Mouse (Mus musculus) stomach, embryonic 16.5 days (tissue): ENCODE results near the gene Gm20521. TPM values are rescaled to one million over a fixed set of nuclear protein-coding genes. Genes with fewer than 3 reads are reported as not detected.
"Not testable (repeated sequence)": the region's sequence is repeated elsewhere in the genome, so short reads cannot be mapped to it uniquely, and the experiment has no call there.

Experiments
- ATAC-seq: fragments of 200-750 bp; cut with Nextera tagmentation; 2 replicates; pipeline ENCODE4 v1.8.0; 2017; ENCODE audit warnings: moderate number of reproducible peaks, moderate TSS enrichment; ENCODE audit not compliant: insufficient read depth, low FRiP score
- H3K27ac ChIP-seq: fragments of 300-500 bp; sonication (generic); 2 replicates; pipeline ENCODE4 v1.5.1; 2014; ENCODE audit warnings: low read length
- H3K27me3 ChIP-seq: fragments of 300-500 bp; sonication (generic); 2 replicates; pipeline ENCODE4 v1.6.1; 2014; ENCODE audit warnings: low read length, control low read depth, mixed read lengths; ENCODE audit not compliant: control insufficient read depth, insufficient read depth
- H3K36me3 ChIP-seq: fragments of 300-500 bp; sonication (generic); 2 replicates; pipeline ENCODE4 v1.6.1; 2014; ENCODE audit warnings: low read length; ENCODE audit not compliant: control insufficient read depth, insufficient read depth
- H3K4me1 ChIP-seq: fragments of 300-500 bp; sonication (generic); 2 replicates; pipeline ENCODE4 v1.6.1; 2014; ENCODE audit warnings: low read length, control low read depth, mixed read lengths; ENCODE audit not compliant: control insufficient read depth, insufficient read depth
- H3K4me2 ChIP-seq: fragments of 300-500 bp; sonication (generic); 2 replicates; pipeline ENCODE4 v1.6.1; 2014; ENCODE audit warnings: low read depth, low read length, mixed read lengths
- H3K4me3 ChIP-seq: fragments of 300-500 bp; sonication (generic); replicated peaks from 2 replicates; pipeline ENCODE4 v1.5.1; 2014; ENCODE audit warnings: mild to moderate bottlenecking, low read length
- H3K9ac ChIP-seq: fragments of 300-500 bp; sonication (generic); 2 replicates; pipeline ENCODE4 v1.6.1; 2014; ENCODE audit warnings: low read length
- H3K9me3 ChIP-seq: fragments of 300-500 bp; sonication (generic); replicated peaks from 2 replicates; pipeline ENCODE4 v1.6.1; 2016; ENCODE audit warnings: low read length, control low read depth; ENCODE audit not compliant: control insufficient read depth
- WGBS: fragments of 180-500 bp; shearing (Covaris S2); extraction: QIAGEN DNeasy Blood & Tissue Kit; methylation state at CpG from one replicate; pipeline ENCODE4 v1.1.7; 2014; 5-methylcytosine and 5-hydroxymethylcytosine counted together
- polyA plus RNA-seq: library from polyadenylated mRNA; unstranded; fragments of >200 nt; fragmentation: Nextera tagmentation; extraction: Ambion mirVana; gene quantifications from 2 replicates; pipeline ENCODE4 v1.2.1, GENCODE M21; 2015

Gene Gm20521
- polyA plus RNA-seq, 1 experiment from 2014 or later = 0.12 TPM

DNA sequence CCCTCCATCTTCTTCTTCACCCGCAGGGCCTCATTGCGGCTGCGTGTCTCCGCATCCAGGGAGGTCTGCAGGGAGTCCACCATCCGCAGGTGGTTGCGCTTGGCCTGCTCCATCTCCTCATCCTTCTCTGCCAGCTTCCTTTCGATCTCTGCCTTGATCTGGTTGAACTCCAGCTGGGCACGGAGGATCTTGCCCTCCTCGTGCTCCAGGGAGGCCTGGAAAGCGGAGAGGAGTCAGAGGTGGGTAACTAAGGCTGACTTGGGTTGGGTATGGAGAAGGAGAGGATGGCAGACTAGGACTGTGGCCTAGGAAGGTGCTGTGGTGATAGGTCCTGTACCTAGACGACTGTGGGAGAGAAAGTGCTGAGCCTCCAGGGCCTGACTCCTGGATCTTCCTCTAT is 63.8 kb downstream of the Gm20521 start:
- H3K9ac ChIP-seq, H3K4me2 ChIP-seq, H3K27ac ChIP-seq, H3K4me1 ChIP-seq, ATAC-seq, H3K4me3 ChIP-seq, H3K9me3 ChIP-seq, H3K27me3 ChIP-seq, H3K36me3 ChIP-seq: not testable (repeated sequence)
- 86% methylated on average over 10 of the region's 11 CpGs for WGBS

Other genes with a start within 250 kb of the Gm20521 start
- gene Gm17606, start 242.5 kb upstream of the Gm20521 start, polyA plus RNA-seq = not detected in 2 replicates
- gene Cdh24, start 242.1 kb upstream of the Gm20521 start, polyA plus RNA-seq = 1.6 and 2.2 TPM in 2 replicates
- 68.3 and 76.6 TPM in 2 replicates for gene 1700123O20Rik, start 197.2 kb upstream of the Gm20521 start, polyA plus RNA-seq
- 89.1 and 101 TPM in 2 replicates for gene Acin1, start 196.5 kb upstream of the Gm20521 start, polyA plus RNA-seq
- 0.15 and 0.19 TPM in 2 replicates for gene Gm29776, start 184.6 kb upstream of the Gm20521 start, polyA plus RNA-seq
- gene Cebpe, start 171.3 kb upstream of the Gm20521 start, polyA plus RNA-seq = 0.88 and 1.2 TPM in 2 replicates
- gene Slc7a8, start 101.5 kb upstream of the Gm20521 start, polyA plus RNA-seq = 9.9 and 10.2 TPM in 2 replicates
- gene Rnf212b, start 69.3 kb upstream of the Gm20521 start, polyA plus RNA-seq = not detected in 2 replicates
- gene Homez, start 12.5 kb upstream of the Gm20521 start, polyA plus RNA-seq = 7.7 and 8.6 TPM in 2 replicates
- gene Ppp1r3e, start 5.9 kb upstream of the Gm20521 start, polyA plus RNA-seq = 1.2 TPM in 2 replicates
- gene Bcl2l2, start 64 bp upstream of the Gm20521 start, polyA plus RNA-seq = 4.0 and 4.2 TPM in 2 replicates
- gene Pabpn1, start 9.1 kb downstream of the Gm20521 start, polyA plus RNA-seq = 67.8 and 78.6 TPM in 2 replicates
- gene Slc22a17, start 29.7 kb downstream of the Gm20521 start, polyA plus RNA-seq = 29.2 and 32.2 TPM in 2 replicates
- 26.8 and 30.3 TPM in 2 replicates for gene Efs, start 42.7 kb downstream of the Gm20521 start, polyA plus RNA-seq
- gene Il25, start 49.3 kb downstream of the Gm20521 start, polyA plus RNA-seq = not detected in 2 replicates
- 3.4 and 4.9 TPM in 2 replicates for gene Cmtm5, start 52.8 kb downstream of the Gm20521 start, polyA plus RNA-seq
- 0.56 and 2.1 TPM in 2 replicates for gene Myh6, start 83.5 kb downstream of the Gm20521 start, polyA plus RNA-seq
- not detected in 2 replicates for gene Gm17428, start 93.5 kb downstream of the Gm20521 start, polyA plus RNA-seq
- gene Myh7, start 111.2 kb downstream of the Gm20521 start, polyA plus RNA-seq = 7.6 and 25.7 TPM in 2 replicates
- gene Ngdn, start 132.0 kb downstream of the Gm20521 start, polyA plus RNA-seq = 74.7 and 74.9 TPM in 2 replicates
- gene Zfhx2, start 208.9 kb downstream of the Gm20521 start, polyA plus RNA-seq = 3.1 and 3.6 TPM in 2 replicates
- 19.9 and 22.5 TPM in 2 replicates for gene Thtpa, start 211.3 kb downstream of the Gm20521 start, polyA plus RNA-seq
- gene Ap1g2, start 223.2 kb downstream of the Gm20521 start, polyA plus RNA-seq = 46.2 and 54.8 TPM in 2 replicates
- 1.1 and 1.2 TPM in 2 replicates for gene Jph4, start 233.5 kb downstream of the Gm20521 start, polyA plus RNA-seq